Mouse (Mus musculus) midbrain, embryonic 14.5 days (tissue): Measurements from ENCODE around the gene Rel. TPM values are rescaled to one million over a fixed set of nuclear protein-coding genes. Genes with fewer than 3 reads are reported as not detected.

Source experiments
- polyA plus RNA-seq: library from polyadenylated mRNA; unstranded; fragments of >200 nt; fragmentation: Nextera tagmentation; extraction: Ambion mirVana; gene quantifications from 2 replicates; pipeline ENCODE4 v1.2.1, GENCODE M21; 2014

Gene Rel
- polyA plus RNA-seq, 1 experiment from 2014 or later = 0.30 TPM

Other genes with a start within 250 kb of the Rel start
- gene 1700093K21Rik, start 249.8 kb downstream of the Rel start, polyA plus RNA-seq = 0.28 TPM in 1 of 2 replicates, not detected in the other
- 156 and 185 TPM in 2 replicates for gene 0610010F05Rik, start 137.3 kb downstream of the Rel start, polyA plus RNA-seq
- 11.2 and 14.3 TPM in 2 replicates for gene Pus10, start 105.3 kb downstream of the Rel start, polyA plus RNA-seq
- 40.1 and 46.2 TPM in 2 replicates for gene Pex13, start 105.0 kb downstream of the Rel start, polyA plus RNA-seq
- 22.6 and 28.1 TPM in 2 replicates for gene Papolg, start 124.3 kb upstream of the Rel start, polyA plus RNA-seq